Mouse (Mus musculus) neural tube, embryonic 11.5 days (tissue): Measurements from ENCODE around the gene Sertad3. TPM values are rescaled to one million over a fixed set of nuclear protein-coding genes. Genes with fewer than 3 reads are reported as not detected.

ENCODE experiments used
- polyA plus RNA-seq: library from polyadenylated mRNA; unstranded; fragments of >200 nt; fragmentation: Nextera tagmentation; extraction: Ambion mirVana; gene quantifications from 2 replicates; pipeline ENCODE4 v1.2.1, GENCODE M21; 2014

Sertad3 gene
- polyA plus RNA-seq, 1 experiment from 2014 or later, result 24.0 TPM

Other genes starting within 250 kb of the Sertad3 start
- 6.5 and 8.3 TPM in 2 replicates for gene Itpkc, start 245.1 kb upstream of the Sertad3 start, polyA plus RNA-seq
- gene Coq8b, start 240.7 kb upstream of the Sertad3 start, polyA plus RNA-seq, result 15.8 and 17.1 TPM in 2 replicates
- 21.6 and 21.7 TPM in 2 replicates for gene Numbl, start 215.3 kb upstream of the Sertad3 start, polyA plus RNA-seq
- gene Ltbp4, start 136.1 kb upstream of the Sertad3 start, polyA plus RNA-seq, result 7.0 and 8.0 TPM in 2 replicates
- 52.8 and 55.2 TPM in 2 replicates for gene Shkbp1, start 117.7 kb upstream of the Sertad3 start, polyA plus RNA-seq
- gene Gm20479, start 116.3 kb upstream of the Sertad3 start, polyA plus RNA-seq, result not detected in 2 replicates
- gene Sptbn4, start 26.1 kb upstream of the Sertad3 start, polyA plus RNA-seq, result 0.23 and 0.34 TPM in 2 replicates
- 34.3 and 34.5 TPM in 2 replicates for gene Blvrb, start 25.8 kb upstream of the Sertad3 start, polyA plus RNA-seq
- 17.0 and 18.4 TPM in 2 replicates for gene Sertad1, start 13.1 kb downstream of the Sertad3 start, polyA plus RNA-seq
- 0.99 and 1.3 TPM in 2 replicates for gene Prx, start 25.6 kb downstream of the Sertad3 start, polyA plus RNA-seq
- 0.30 and 0.50 TPM in 2 replicates for gene Hipk4, start 49.5 kb downstream of the Sertad3 start, polyA plus RNA-seq
- 72.0 and 73.9 TPM in 2 replicates for gene Pld3, start 79.5 kb downstream of the Sertad3 start, polyA plus RNA-seq
- gene 2310022A10Rik, start 79.5 kb downstream of the Sertad3 start, polyA plus RNA-seq, result 28.4 and 28.9 TPM in 2 replicates
- gene Akt2, start 117.8 kb downstream of the Sertad3 start, polyA plus RNA-seq, result 72.0 and 72.9 TPM in 2 replicates
- gene Ttc9b, start 180.1 kb downstream of the Sertad3 start, polyA plus RNA-seq, result 10.2 and 11.2 TPM in 2 replicates
- 9.0 and 12.5 TPM in 2 replicates for gene Map3k10, start 200.8 kb downstream of the Sertad3 start, polyA plus RNA-seq
- gene Zfp607b, start 215.6 kb downstream of the Sertad3 start, polyA plus RNA-seq, result 5.0 and 6.1 TPM in 2 replicates